Mouse (Mus musculus): ENCODE results near the gene Mtg2. TPM values are rescaled to one million over a fixed set of nuclear protein-coding genes. Genes with fewer than 3 reads are reported as not detected.

Mtg2 gene
- polyA plus RNA-seq, 1 experiment from 2014 or later, result 30.0 TPM

GRCm38 (mm10) chr2:180113909-180114890, 43.8 kb downstream of the Mtg2 start:
- H3K27me3 ChIP-seq (replicated peaks), result no peaks in the 10 kb centered on the region
- no peak for ATAC-seq (ENCODE audit: low FRiP score, low read depth)
- no peaks in the 10 kb centered on the region for H3K9me3 ChIP-seq
- no peak overlapping the region for H3K9ac ChIP-seq
- no peak overlapping the region for H3K27ac ChIP-seq
- no peak overlapping the region for H3K4me3 ChIP-seq
- peaks cover 31% of the 10 kb centered on the region for H3K4me1 ChIP-seq
- no peaks in the 10 kb centered on the region for H3K36me3 ChIP-seq
- 67% methylated on average over 17 of the region's 17 CpGs for WGBS
- H3K4me2 ChIP-seq (replicated peaks), result no peak overlapping the region

- Histone ChIP-seq H3K36me3 (no peaks in the 10 kb centered on the region), H3K27ac (no peak overlapping the region), H3K4me3 (no peak overlapping the region), H3K4me1 (peaks cover 37% of the 10 kb centered on the region), H3K27me3 (replicated peaks) (no peaks in the 10 kb centered on the region), H3K9me3 (no peaks in the 10 kb centered on the region), H3K4me2 (replicated peaks) (no peak overlapping the region), H3K9ac (no peak overlapping the region)
- WGBS, result 59% methylated on average over 6 of the region's 6 CpGs
- no peak for ATAC-seq (ENCODE audit: low FRiP score, low read depth)
Measured at GRCm38 (mm10) chr2:180115279-180115678, 44.9 kb downstream of the Mtg2 start.

DNA sequence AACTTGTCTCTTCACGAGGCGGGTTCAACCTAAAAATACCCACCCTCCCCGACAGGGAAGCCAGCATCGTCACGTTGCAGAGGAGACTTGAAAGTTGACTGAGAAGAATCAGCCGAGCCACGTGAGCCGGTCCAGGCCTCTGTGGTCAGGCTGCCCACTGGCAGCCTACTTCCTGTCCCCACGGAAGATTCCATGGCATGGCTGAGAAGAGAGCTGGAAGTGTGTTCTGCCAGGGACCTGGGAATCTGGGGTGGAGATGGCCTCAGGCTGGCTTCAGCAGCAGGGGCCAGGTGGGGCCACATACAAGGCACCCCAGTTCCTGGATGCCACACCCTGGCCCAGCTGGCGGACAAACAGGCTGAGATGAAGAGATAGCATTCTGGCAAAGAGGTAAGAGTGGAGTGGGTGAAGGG, 45.7 kb downstream of the Mtg2 start:
- ATAC-seq (ENCODE audit: low FRiP score, low read depth), result no peak
- WGBS, result 82% methylated on average over 10 of the region's 10 CpGs
- no peaks in the 10 kb centered on the region for H3K9me3 ChIP-seq
- H3K27me3 ChIP-seq (replicated peaks), result no peaks in the 10 kb centered on the region
- no peak overlapping the region for H3K4me3 ChIP-seq
- H3K9ac ChIP-seq, result no peak overlapping the region
- no peak overlapping the region for H3K27ac ChIP-seq
- no peak overlapping the region for H3K4me2 ChIP-seq (replicated peaks)
- H3K4me1 ChIP-seq, result peaks cover 39% of the 10 kb centered on the region
- H3K36me3 ChIP-seq, result no peaks in the 10 kb centered on the region

DNA sequence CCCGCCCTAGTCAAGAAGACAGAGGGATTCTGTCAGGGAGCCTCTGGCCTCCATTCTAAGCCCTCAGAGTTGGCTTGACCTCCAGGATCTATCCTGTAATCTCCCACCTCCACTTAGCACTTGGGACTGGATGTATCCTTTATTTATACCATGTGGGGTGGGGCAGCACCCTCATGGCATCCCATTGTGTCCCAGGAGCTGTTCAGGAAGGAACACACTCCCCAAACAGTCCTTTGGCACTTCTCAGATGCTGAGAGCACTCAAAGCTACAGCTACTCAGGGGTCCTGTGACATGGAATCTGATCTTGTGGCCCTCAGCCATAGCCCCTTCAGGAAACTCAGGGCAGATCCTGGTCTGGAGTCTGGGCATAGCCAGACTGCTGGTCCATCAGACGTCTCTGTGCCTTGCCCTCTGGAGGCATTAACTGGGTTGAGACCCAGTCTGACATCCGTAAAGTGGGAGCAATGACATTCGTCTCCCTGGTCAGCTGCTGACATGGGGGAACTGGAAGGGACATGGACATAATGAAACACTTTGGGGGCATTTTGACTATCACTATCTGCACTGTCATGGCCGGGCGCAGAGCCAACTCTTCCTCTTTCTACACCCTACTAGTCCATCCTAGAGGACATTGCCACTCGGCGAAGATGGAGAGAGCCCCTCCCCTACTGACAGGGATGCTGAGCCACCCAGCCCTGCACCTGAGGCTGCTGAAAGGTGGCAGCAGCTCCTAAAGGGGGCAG, 46.5 kb downstream of the Mtg2 start:
- H3K27ac ChIP-seq, result no peak overlapping the region
- peaks cover 39% of the 10 kb centered on the region for H3K4me1 ChIP-seq
- no peak overlapping the region for H3K4me3 ChIP-seq
- no peaks in the 10 kb centered on the region for H3K36me3 ChIP-seq
- H3K9ac ChIP-seq, result no peak overlapping the region
- WGBS, result 70% methylated on average over 8 of the region's 8 CpGs
- no peak for ATAC-seq (ENCODE audit: low FRiP score, low read depth)
- peak overlapping the region; percentile 95 for H3K4me2 ChIP-seq (replicated peaks)
- no peaks in the 10 kb centered on the region for H3K27me3 ChIP-seq (replicated peaks)
- no peaks in the 10 kb centered on the region for H3K9me3 ChIP-seq

- no peaks in the 10 kb centered on the region for H3K36me3 ChIP-seq
- peak; percentile 61 for ATAC-seq (ENCODE audit: low FRiP score, low read depth)
- 9% methylated on average over 13 of the region's 13 CpGs for WGBS
- peak overlapping the region; percentile 9; the same call in 1 of the 2 replicates for H3K4me3 ChIP-seq
- H3K27ac ChIP-seq, result peak overlapping the region; percentile 67; the same call in 1 of the 2 replicates
- peaks cover 39% of the 10 kb centered on the region for H3K4me1 ChIP-seq
- H3K9ac ChIP-seq, result peak overlapping the region; percentile 74
- H3K9me3 ChIP-seq, result no peaks in the 10 kb centered on the region
- H3K4me2 ChIP-seq (replicated peaks), result peak overlapping the region; percentile 95
- H3K27me3 ChIP-seq (replicated peaks), result no peaks in the 10 kb centered on the region
Measured at GRCm38 (mm10) chr2:180117485-180118194, 47.3 kb downstream of the Mtg2 start.

DNA sequence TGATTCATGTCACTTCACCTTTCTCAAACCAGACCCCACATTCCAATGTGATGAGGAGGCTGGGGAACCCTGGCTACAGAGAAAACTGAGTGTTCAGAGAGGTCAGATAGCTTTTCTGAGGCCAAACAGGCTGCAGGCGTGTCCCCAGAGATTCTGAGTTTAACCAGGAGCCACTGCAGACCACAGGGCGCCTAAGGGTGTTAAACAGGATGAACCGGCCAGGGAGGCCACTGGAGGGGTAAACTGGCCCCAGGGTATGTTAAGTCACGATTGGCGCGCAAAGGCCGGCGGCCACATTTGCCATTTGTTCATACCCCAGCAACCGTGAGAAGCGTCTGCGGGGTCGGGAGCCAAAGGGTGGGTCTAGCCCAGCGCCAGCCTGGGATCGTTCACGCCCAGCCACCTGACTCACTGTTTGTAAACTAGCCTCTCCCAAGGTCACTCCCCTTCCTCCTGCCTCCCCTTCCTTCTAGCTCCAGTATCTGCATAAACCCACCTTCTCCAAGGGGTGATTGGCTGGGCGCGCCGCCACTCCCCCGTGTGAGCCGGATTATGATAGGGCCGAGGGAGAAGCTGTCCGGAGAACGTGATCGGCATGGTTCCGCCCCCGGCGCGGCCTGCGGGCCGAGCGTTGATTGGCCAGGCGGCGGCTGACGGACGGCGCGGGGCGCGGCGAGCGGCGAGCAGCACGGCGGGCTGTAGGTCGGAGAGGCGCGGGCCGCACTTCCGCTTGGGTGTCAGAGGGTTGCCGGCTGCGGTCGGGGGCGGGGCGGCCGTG, 48.5 kb downstream of the Mtg2 start, which contains the start of gene Osbpl2:
TSS of gene Osbpl2 (plus strand) at position 646 of the 778 bp plus-strand sequence.
- ATAC-seq (ENCODE audit: low FRiP score, low read depth), result peak; percentile 96
- Histone ChIP-seq H3K36me3 (peaks cover 7% of the 10 kb centered on the region), H3K9ac (peak within 1 kb of the TSS; percentile 74), H3K4me1 (peaks cover 39% of the 10 kb centered on the region), H3K4me2 (replicated peaks) (peak within 1 kb of the TSS; percentile 95), H3K9me3 (peaks cover 2% of the 10 kb centered on the region; the same call in 1 of the 2 replicates), H3K4me3 (peak within 1 kb of the TSS; percentile 70), H3K27ac (peak within 1 kb of the TSS; percentile 67), H3K27me3 (replicated peaks) (no peaks in the 10 kb centered on the region)
- WGBS, result under 1% methylated on average over 55 of the region's 55 CpGs

GRCm38 (mm10) chr2:180119439-180120291, 49.3 kb downstream of the Mtg2 start:
- Histone ChIP-seq H3K9me3 (peaks cover 4% of the 10 kb centered on the region; the same call in 1 of the 2 replicates), H3K27ac (peak overlapping the region; percentile 47; the same call in 1 of the 2 replicates), H3K4me3 (peak overlapping the region; percentile 70), H3K27me3 (replicated peaks) (no peaks in the 10 kb centered on the region), H3K4me1 (peaks cover 36% of the 10 kb centered on the region), H3K4me2 (replicated peaks) (peak overlapping the region; percentile 95), H3K36me3 (peaks cover 11% of the 10 kb centered on the region), H3K9ac (peak overlapping the region; percentile 74)
- 1% methylated on average over 62 of the region's 68 CpGs for WGBS
- ATAC-seq (ENCODE audit: low FRiP score, low read depth), result peak; percentile 26

- WGBS, result 78% methylated on average over 5 of the region's 5 CpGs
- H3K36me3 ChIP-seq, result peaks cover 11% of the 10 kb centered on the region
- peaks cover 4% of the 10 kb centered on the region; the same call in 1 of the 2 replicates for H3K9me3 ChIP-seq
- peak overlapping the region; percentile 70 for H3K4me3 ChIP-seq
- no peak for ATAC-seq (ENCODE audit: low FRiP score, low read depth)
- H3K27ac ChIP-seq, result no peak overlapping the region
- peak overlapping the region; percentile 95 for H3K4me2 ChIP-seq (replicated peaks)
- H3K4me1 ChIP-seq, result peaks cover 33% of the 10 kb centered on the region
- no peaks in the 10 kb centered on the region for H3K27me3 ChIP-seq (replicated peaks)
- H3K9ac ChIP-seq, result peak overlapping the region; percentile 74
Measured at GRCm38 (mm10) chr2:180120292-180120761, 49.9 kb downstream of the Mtg2 start.

GRCm38 (mm10) chr2:180124192-180124591, 53.8 kb downstream of the Mtg2 start:
- Histone ChIP-seq H3K27ac (no peak overlapping the region), H3K36me3 (peaks cover 11% of the 10 kb centered on the region), H3K27me3 (replicated peaks) (no peaks in the 10 kb centered on the region), H3K9ac (no peak overlapping the region), H3K4me1 (peaks cover 29% of the 10 kb centered on the region), H3K4me2 (replicated peaks) (no peak overlapping the region), H3K4me3 (no peak overlapping the region), H3K9me3 (peaks cover 4% of the 10 kb centered on the region; the same call in 1 of the 2 replicates)
- no peak for ATAC-seq (ENCODE audit: low FRiP score, low read depth)
- whole genome bisulfite sequencing, result 87% methylated on average over 2 of the region's 2 CpGs

DNA sequence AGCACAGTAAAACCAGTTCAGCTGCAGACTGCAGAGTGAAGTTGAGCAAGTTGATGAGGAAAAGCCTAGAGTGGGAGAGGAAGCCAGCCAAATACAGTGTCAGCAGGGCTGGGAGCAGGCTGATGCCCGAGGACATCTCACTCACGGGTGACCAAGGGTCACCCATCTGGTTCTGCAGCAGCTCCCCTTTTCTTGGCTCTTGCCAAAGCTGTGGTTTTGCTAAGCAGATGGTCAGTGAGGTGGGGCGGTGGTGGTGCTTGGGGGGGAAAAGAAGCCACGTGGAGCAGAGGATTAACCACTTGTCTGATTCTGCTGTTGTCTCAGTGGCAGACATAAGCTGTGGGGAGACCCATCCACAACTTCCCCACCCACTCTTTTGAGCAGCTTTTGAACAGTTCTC, 55.8 kb downstream of the Mtg2 start:
- H3K27ac ChIP-seq, result no peak overlapping the region
- H3K27me3 ChIP-seq (replicated peaks), result no peaks in the 10 kb centered on the region
- peaks cover 11% of the 10 kb centered on the region for H3K36me3 ChIP-seq
- no peak overlapping the region for H3K9ac ChIP-seq
- no peak for ATAC-seq (ENCODE audit: low FRiP score, low read depth)
- no peak overlapping the region for H3K4me3 ChIP-seq
- peaks cover 20% of the 10 kb centered on the region for H3K4me1 ChIP-seq
- peaks cover 4% of the 10 kb centered on the region; the same call in 1 of the 2 replicates for H3K9me3 ChIP-seq
- H3K4me2 ChIP-seq (replicated peaks), result no peak overlapping the region
- whole genome bisulfite sequencing, result 25% methylated on average over 4 of the region's 4 CpGs
